Mouse (Mus musculus) lung, adult 2 months (tissue): ENCODE measurements around the gene Methig1.

Experiments used
- CTCF ChIP-seq: fragments of 200-500 bp; IDR thresholded peaks from 2 replicates; pipeline ENCODE4 v1.5.1; 2011; ENCODE audit warnings: mild to moderate bottlenecking, low read length, control low read depth; ENCODE audit not compliant: insufficient read depth
- POLR2A ChIP-seq: fragments of 200-500 bp; IDR thresholded peaks from 2 replicates; pipeline ENCODE4 v1.6.1; 2011; ENCODE audit warnings: low read depth, mild to moderate bottlenecking, control low read depth, low read length, borderline replicate concordance; ENCODE audit errors: extremely low read depth

GRCm38 (mm10) chr15:100414942-100415341, 62.0 kb downstream of the Methig1 start:
- TF ChIP-seq CTCF = no peak
- no peak for TF ChIP-seq POLR2A
